Mouse (Mus musculus): ENCODE data around the gene Kcna5. TPM values are rescaled to one million over a fixed set of nuclear protein-coding genes. Genes with fewer than 3 reads are reported as not detected.

The Kcna5 gene
- total RNA-seq, 2 experiments from 2014 or later = 1.4 to 1.6 TPM

Other genes with a start within 250 kb of the Kcna5 start
- 10 to 100 TPM; 48.5 to 53.7 TPM for gene Kcna1, start 111.0 kb upstream of the Kcna5 start, total RNA-seq (2021)
- gene Kcna6, start 205.3 kb upstream of the Kcna5 start, total RNA-seq (2021) = 10 to 100 TPM; 53.2 to 59.6 TPM